Comparison of ENCODE assay signal across 23 mouse cellular contexts in genomic region chr10:44508649-44509048, GRCm38 (mm10). TPM values are rescaled to one million over a fixed set of nuclear protein-coding genes. Genes with fewer than 3 reads are reported as not detected.
A peak's percentile ranks its signal among the peaks of the same experiment; 100 is the strongest.
DNase-seq lines count a peak whose midpoint lies in the region; ATAC-seq and TF ChIP-seq lines count a peak whose summit lies in the region.
"Had no signal": no experiment of that assay in that cellular context is flagged by ENCODE, and none has a peak within 500 bp of the region (broad histone marks: within the 10 kb centered on the region; RNA-seq: fewer than 3 reads in every experiment).

No protein-coding gene starts in this region.

- DNase-seq in heart, adult 11 months, result peak; percentile 65
- no peak for DNase-seq in heart, adult 8-10 months (ENCODE audit: low spot score)
- no peak for DNase-seq in lung, adult 18-20 months
- DNase-seq in lung, postnatal 36 days, result peak; percentile 7
- DNase-seq in lung, postnatal 4 days, result no peak
- no peak for DNase-seq in ES-E14 (ENCODE audit: low read depth, low spot score)
- DNase-seq: adrenal gland, adult 2 months; adrenal gland, postnatal 10 days; adrenal gland, postnatal 36 days; B cell, adult 2 months; cerebellum, adult 11-12 months; cerebellum, adult 2 months; cerebellum, adult 9-10 months; cerebellum, postnatal 10 days; cerebellum, postnatal 25 days had no signal

- 70% methylated on average over 7 of the region's 7 CpGs for WGBS in lung, embryonic 16.5 days

- H3K4me1 ChIP-seq in lung, embryonic 16.5 days (replicated peaks; ENCODE audit: control insufficient read depth, insufficient read depth, low read length), result no peaks in the 10 kb centered on the region; the same call in 1 of the 2 replicates
- peaks cover 4 to 6% of the 10 kb centered on the region in 2 experiments; a peak in 1 of 4 replicates for H3K4me1 ChIP-seq in ES-E14 (ENCODE audit: control insufficient read depth in 2 of 2, insufficient read depth in 2 of 2, low read length in 2 of 2, poor library complexity in 1 of 2)
- H3K4me1 ChIP-seq: forebrain, embryonic 13.5 days; forebrain, embryonic 15.5 days had no signal

- H3K9ac ChIP-seq in lung, embryonic 16.5 days (ENCODE audit: low read length), result no peak overlapping the region
- H3K9ac ChIP-seq in ES-E14 (ENCODE audit: insufficient read depth, low read depth, low read length, poor library complexity, severe bottlenecking), result no peak overlapping the region
- H3K9ac ChIP-seq: embryonic facial prominence, embryonic 12.5 days; forebrain, embryonic 13.5 days; forebrain, embryonic 15.5 days had no signal

- H3K4me2 ChIP-seq in lung, embryonic 16.5 days (ENCODE audit: low read depth, low read length), result no peak overlapping the region
- H3K4me2 ChIP-seq: embryonic facial prominence, embryonic 12.5 days; forebrain, embryonic 13.5 days; forebrain, embryonic 15.5 days had no signal

- ATAC-seq in lung, embryonic 16.5 days (ENCODE audit: low read depth), result peak; percentile 66; the same call in 1 of the 2 replicates
- ATAC-seq: CD4-positive, CD25-positive, alpha-beta regulatory T cell, adult 4 months; forebrain, embryonic 13.5 days; forebrain, embryonic 15.5 days had no signal

- no peaks in the 10 kb centered on the region for H3K9me3 ChIP-seq in lung, embryonic 16.5 days (ENCODE audit: control insufficient read depth, low read length)
- no peaks in the 10 kb centered on the region for H3K9me3 ChIP-seq in ES-E14 (ENCODE audit: control insufficient read depth, insufficient read depth, low read depth, low read length)
- H3K9me3 ChIP-seq: embryonic facial prominence, embryonic 10.5 days; embryonic facial prominence, embryonic 12.5 days; forebrain, embryonic 13.5 days; forebrain, embryonic 15.5 days had no signal

- no peaks in the 10 kb centered on the region for H3K36me3 ChIP-seq in lung, embryonic 16.5 days (ENCODE audit: control insufficient read depth, insufficient read depth, low read length)
- no peaks in the 10 kb centered on the region for H3K36me3 ChIP-seq in ES-E14 (ENCODE audit: control insufficient read depth, insufficient read depth, low read length, poor library complexity, severe bottlenecking)
- H3K36me3 ChIP-seq: embryonic facial prominence, embryonic 10.5 days; embryonic facial prominence, embryonic 12.5 days; forebrain, embryonic 15.5 days had no signal

- in situ Hi-C loops in ES-E14 (cut with MboI; ENCODE audit: low sequenced_read_pairs in 2 of 2, unreplicated experiment in 2 of 2), result no loop called here

- no peak overlapping the region for H3K27ac ChIP-seq in lung, embryonic 16.5 days (ENCODE audit: low read length)
- H3K27ac ChIP-seq in ES-E14 (ENCODE audit: insufficient read depth, low read depth, low read length, poor library complexity, severe bottlenecking), result peak overlapping the region; percentile 57; the same call in 1 of the 2 replicates
- H3K27ac ChIP-seq: embryonic facial prominence, embryonic 10.5 days; embryonic facial prominence, embryonic 12.5 days; forebrain, embryonic 13.5 days; forebrain, embryonic 15.5 days had no signal

- no peaks in the 10 kb centered on the region for H3K27me3 ChIP-seq in lung, embryonic 16.5 days (ENCODE audit: control insufficient read depth, insufficient read depth, low read depth, low read length)
- H3K27me3 ChIP-seq: CH12.LX; embryonic facial prominence, embryonic 12.5 days; forebrain, embryonic 15.5 days had no signal

- H3K4me3 ChIP-seq in lung, embryonic 16.5 days (ENCODE audit: low read length), result no peak overlapping the region
- no peak overlapping the region for H3K4me3 ChIP-seq in ES-E14 (ENCODE audit: insufficient read depth in 1 of 2, low read depth in 1 of 2, low read length in 2 of 2, poor library complexity in 1 of 2, severe bottlenecking in 1 of 2)
- H3K4me3 ChIP-seq: embryonic facial prominence, embryonic 10.5 days; embryonic facial prominence, embryonic 12.5 days; forebrain, embryonic 13.5 days; forebrain, embryonic 15.5 days had no signal

TF ChIP-seq in ES-E14, 5 proteins besides CTCF, POLR2A, EP300 and RAD21:
- no peak for TF ChIP-seq MAFK (IDR thresholded peaks at IDR 0.05; ENCODE audit: insufficient read depth, low read depth, low read length)
- no peak for TF ChIP-seq HCFC1 (IDR thresholded peaks at IDR 0.05; ENCODE audit: borderline replicate concordance, insufficient read depth, low read length)
- no peak for TF ChIP-seq ZNF384 (IDR thresholded peaks at IDR 0.05; ENCODE audit: low read depth, low read length)
- no peak for TF ChIP-seq ZC3H11A (IDR thresholded peaks at IDR 0.05; ENCODE audit: borderline replicate concordance, low read depth, low read length)
- no peak for TF ChIP-seq CHD2 (IDR thresholded peaks at IDR 0.05; ENCODE audit: low read depth, low read length)

RNA-seq across cellular contexts. Expression of gene Prdm1, which starts 19.7 kb away (rescaled TPM):
- 1 to 10 TPM; 1.3 to 2.4 (median 1.7) TPM for total RNA-seq in heart, adult 8-10 months (2022)
- polyA plus RNA-seq in lung, embryonic 16.5 days (2015; fragmentation: Nextera tagmentation; extraction: Ambion mirVana), result 2.3 and 2.5 TPM in 2 replicates
- total RNA-seq in ES-E14 (2012; rRNA removed), result 2.2 and 3.1 TPM in 2 replicates
- total RNA-seq: MEL had no signal

Comparison
In these comparisons a context has a peak if more than half of its experiments do, and no peak if none do; other contexts are left out.
1. DNase-seq: peak in heart, adult 11 months (single experiment) and lung, postnatal 36 days (single experiment); none in heart, adult 8-10 months (single experiment), lung, adult 18-20 months (0 of 2), lung, postnatal 4 days (0 of 2) and ES-E14 (single experiment).